Mouse (Mus musculus): ENCODE measurements at regions not wholly inside any gene's neighbourhood (a gene's known extent, or its start where the extent isn't known, plus 50 kb on each side); places are given as distances from the start of the nearest gene placed in this dataset.
A peak's percentile ranks its signal among the peaks of the same experiment; 100 is the strongest.

- DNase-seq (ENCODE audit: low read depth, low spot score), result peak; percentile 23
These were observed 124.4 kb downstream of the Melk start for GRCm38 (mm10) chr4:44424831-44425704.

- DNase-seq (ENCODE audit: low read depth, low spot score), result peak; percentile 71
These were observed 133.9 kb downstream of the Melk start for GRCm38 (mm10) chr4:44434593-44434992.

GRCm38 (mm10) chr4:44445511-44445910, 144.8 kb downstream of the Melk start:
- no peak for DNase-seq (ENCODE audit: low read depth, low spot score)

- no peak for DNase-seq (ENCODE audit: low read depth, low spot score)
These were observed 150.3 kb downstream of the Melk start for GRCm38 (mm10) chr4:44450881-44451532.

DNA sequence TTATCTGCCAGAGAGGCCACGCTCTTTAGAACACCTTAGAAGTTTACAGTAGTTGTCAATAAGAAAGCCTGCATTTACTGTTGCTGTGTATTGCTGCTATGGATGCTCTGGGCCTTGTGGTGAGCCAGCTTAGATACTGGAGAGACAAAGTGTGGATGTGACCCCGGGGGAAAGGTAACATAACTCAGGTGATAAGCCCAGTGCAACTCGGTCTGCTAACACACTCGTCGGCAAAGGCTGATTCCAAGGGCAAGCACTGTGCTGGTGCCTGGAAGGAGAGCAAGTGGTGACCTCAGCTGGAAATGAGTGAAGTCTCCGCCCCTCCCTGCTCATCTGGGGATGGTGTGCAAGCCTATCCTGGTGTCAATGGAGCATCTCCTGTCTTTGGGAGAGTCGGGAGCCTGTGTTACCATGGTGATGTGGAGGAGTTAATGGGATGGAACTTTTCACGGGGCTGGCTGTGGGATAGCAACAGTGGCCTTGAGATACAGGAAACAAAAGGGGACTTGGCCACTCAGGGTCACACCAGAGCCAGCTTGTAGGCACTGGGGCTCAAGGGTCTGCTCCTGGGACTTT, 151.5 kb downstream of the Melk start:
- DNase-seq (ENCODE audit: low read depth, low spot score), result peak; percentile 8

DNA sequence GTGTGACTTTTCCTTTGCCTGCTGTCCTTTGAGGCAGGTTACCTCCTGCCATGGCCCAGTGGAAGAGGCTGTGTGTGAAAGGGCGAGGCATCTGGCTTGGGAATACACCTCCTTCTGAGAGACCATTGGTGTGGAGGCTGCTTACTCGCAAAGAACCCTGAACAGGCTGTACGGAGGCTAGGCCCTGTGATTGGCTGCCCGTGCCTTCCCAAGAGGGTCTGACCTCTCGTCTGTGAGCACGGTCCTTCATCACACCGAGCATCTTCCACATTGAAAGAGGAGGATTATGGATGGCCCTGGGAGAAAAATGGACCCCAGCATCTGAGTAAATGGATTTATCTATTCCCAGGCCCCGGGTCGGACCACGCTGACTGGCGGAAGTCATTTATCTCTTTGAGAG, 152.9 kb downstream of the Melk start:
- no peak for DNase-seq (ENCODE audit: low read depth, low spot score)

- no peak for DNase-seq (ENCODE audit: low read depth, low spot score)
These were observed 155.2 kb downstream of the Melk start for GRCm38 (mm10) chr4:44455851-44456250.

GRCm38 (mm10) chr4:44473511-44473910, 172.8 kb downstream of the Melk start:
- DNase-seq (ENCODE audit: low read depth, low spot score), result peak; percentile 23

Data from ES-CJ7 (cell line).